Mouse (Mus musculus) ES-Bruce4 (cell line): ENCODE results near the gene Dgkq.

ENCODE experiments used
- CTCF ChIP-seq: IDR thresholded peaks from one replicate; pipeline ENCODE4 v1.8.1; 2011; ENCODE audit warnings: low read depth, low read length
- EP300 ChIP-seq: IDR thresholded peaks from 2 replicates; pipeline ENCODE4 v1.6.1; 2011; ENCODE audit warnings: low read depth, low read length; ENCODE audit not compliant: insufficient read depth

DNA sequence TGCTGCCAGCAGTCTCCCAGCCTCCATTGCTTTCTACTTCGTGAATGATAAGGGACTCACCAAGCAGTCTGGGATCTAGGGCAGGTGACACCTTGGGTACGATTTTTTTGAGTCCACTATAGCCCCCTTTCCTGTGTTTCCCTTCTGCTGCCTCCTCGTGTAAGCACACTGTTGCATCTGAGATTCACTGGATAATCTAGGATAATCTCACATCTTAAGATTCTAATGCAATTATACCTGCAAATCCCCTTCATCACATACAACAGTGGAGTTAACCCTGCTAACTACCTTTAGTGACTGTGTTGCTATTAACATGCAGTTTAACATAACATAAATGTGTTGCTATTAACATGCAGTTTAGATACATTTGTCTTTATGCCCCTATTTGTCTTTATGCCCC is 4.4 kb downstream of the Dgkq start:
- no peak for TF ChIP-seq EP300
- no peak for TF ChIP-seq CTCF
